Mouse (Mus musculus) thymus, adult 2 months (tissue): ENCODE measurements around the gene Cyba.

ENCODE experiments used
- CTCF ChIP-seq: fragments of 200-500 bp; IDR thresholded peaks from 2 replicates; pipeline ENCODE4 v1.5.1; 2012; ENCODE audit warnings: mild to moderate bottlenecking, control low read depth, low read length, moderate library complexity, borderline replicate concordance; ENCODE audit not compliant: control insufficient read depth, poor library complexity, insufficient read depth; ENCODE audit errors: extremely low read depth
- POLR2A ChIP-seq: fragments of 200-500 bp; IDR thresholded peaks from 2 replicates; pipeline ENCODE4 v1.6.1; 2012; ENCODE audit warnings: mild to moderate bottlenecking, low read length, control low read depth, moderate library complexity; ENCODE audit not compliant: control insufficient read depth, poor library complexity, insufficient read depth; ENCODE audit errors: extremely low read depth

GRCm38 (mm10) chr8:122430058-122430636, 2.6 kb downstream of the Cyba start:
- TF ChIP-seq CTCF (no peak), POLR2A (no peak)
